Mouse (Mus musculus) testis, postnatal 14 days (tissue): ENCODE results near the gene G0s2.

ENCODE experiments used
- DNase-seq: peaks from one replicate; pipeline ENCODE4 v3.0.0; 2021; ENCODE audit warnings: low spot score

Gene G0s2

DNA sequence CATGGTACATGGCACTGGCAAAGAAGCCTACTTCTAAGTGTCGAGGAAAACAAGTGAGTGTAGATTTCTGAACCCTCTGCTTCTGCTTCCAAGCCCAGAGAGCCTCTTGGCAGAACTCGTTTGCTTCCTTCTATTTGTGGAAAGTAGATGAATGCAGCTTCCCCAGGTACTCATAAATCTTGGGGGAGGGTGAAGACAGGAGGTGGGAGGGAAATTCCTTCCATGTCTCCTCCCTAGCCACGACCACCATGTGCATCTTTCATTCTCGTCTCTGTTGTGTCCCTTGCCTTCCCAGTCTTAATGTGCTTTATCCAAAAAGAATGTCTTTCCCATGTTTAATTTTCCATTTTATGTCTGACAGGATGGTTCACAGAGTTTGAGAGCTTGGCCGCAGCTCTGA, 20.4 kb downstream of the G0s2 start:
- DNase-seq = no peak

DNA sequence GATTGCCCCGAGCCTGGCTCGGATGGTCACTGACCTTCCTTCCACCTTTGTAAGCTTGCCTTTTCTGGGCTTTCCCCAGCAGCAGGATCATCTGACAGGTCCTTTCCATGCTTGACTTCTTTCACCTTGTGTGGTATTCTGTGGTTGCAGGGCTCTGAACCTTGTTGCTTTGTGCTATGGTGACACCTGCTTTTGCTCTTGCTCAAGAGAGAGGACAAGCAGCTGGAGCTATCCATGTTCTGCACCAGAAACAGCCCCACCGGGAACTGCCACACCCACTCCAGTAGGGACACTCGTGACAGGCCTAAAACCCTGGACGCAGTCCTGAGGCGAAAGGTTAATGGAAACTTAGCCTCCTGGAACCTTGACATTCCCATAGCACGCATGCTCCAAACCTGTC, 21.6 kb downstream of the G0s2 start:
- DNase-seq = no peak

DNA sequence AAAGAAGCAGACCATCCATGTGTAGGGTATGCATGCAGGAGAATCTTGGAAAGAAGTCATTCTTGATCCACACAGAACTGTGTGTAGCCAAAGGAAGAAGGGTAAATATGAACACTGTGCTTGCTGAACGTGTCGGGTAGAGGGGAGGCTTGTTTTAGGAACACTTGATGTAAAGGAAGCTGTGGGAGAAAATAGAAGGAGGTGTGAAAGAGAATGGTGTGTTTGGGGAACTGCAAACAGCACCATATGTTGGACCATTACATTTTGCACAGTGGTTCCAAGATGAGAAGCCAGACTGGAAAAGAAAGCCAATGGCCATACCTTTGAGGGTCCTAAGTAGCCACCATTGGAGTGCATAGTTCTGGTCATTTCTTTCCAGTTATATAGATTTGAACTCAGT, 23.0 kb downstream of the G0s2 start:
- DNase-seq = no peak

DNA sequence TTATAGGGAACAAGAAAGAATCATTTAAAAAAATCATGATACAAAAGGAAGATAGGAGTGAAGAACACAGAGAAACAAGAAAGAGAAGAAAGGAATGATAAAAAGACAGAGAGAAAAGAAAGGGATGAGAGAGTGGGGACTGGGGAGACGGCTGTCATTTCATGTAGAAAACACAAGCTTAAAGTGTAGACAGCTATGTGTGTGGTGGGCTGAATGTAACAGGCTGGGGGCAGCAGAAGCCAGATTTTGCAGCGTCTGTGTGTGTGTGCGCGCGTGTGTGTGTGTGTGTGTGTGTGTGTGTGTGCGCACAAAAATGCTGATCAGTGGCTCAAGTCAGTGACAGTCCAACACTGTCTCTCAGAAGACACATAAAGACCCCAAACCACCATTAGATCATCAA, 28.8 kb downstream of the G0s2 start:
- no peak for DNase-seq

DNA sequence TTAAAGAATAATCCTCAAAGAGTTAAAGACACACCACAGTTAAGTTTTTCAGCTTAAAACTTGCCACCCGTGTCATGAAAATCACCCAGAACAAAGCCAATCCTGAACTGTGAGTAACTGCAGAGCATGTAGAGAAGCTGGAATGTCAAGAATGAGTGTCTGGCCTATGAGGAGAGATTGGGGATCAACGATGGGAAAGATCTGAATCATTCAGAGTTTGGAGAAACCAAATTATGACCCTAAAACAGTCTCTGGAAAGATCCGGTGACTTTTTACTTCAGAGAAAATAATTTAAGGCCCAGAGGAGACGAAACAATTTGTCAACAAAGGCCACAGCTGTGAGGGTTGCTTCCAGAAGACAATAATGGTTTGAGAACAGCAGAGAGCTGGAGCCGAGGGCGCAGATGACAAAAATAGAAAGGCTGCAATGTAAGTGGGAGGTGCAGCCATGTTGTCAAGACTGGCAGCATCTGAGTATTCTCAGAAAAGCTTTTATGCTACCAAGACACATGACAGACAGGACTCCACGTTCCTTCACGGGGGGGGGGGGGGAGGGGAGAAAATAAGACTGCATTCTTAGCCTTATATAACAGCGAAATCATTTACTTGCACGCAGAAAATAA, 29.3 kb downstream of the G0s2 start:
- DNase-seq = no peak

DNA sequence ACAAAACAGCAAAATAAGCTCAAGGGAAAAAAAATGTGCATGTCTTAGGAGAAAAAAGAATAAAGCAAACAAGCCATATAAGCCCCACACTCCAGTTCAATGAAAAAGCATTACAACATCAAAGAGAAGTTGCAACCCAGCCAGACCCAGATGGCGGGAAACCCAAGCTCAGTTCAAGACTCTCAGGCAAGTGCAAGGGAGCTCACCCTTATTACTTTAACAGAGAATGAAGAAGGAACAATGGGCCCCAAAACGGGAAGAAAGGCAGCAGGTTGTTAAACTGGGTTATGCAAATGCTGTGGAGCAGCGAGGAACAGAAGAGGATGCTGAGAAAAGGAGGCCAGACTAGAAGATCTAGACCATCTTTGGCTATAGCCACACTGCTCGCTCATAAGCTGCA, 30.2 kb downstream of the G0s2 start:
- DNase-seq = no peak

DNA sequence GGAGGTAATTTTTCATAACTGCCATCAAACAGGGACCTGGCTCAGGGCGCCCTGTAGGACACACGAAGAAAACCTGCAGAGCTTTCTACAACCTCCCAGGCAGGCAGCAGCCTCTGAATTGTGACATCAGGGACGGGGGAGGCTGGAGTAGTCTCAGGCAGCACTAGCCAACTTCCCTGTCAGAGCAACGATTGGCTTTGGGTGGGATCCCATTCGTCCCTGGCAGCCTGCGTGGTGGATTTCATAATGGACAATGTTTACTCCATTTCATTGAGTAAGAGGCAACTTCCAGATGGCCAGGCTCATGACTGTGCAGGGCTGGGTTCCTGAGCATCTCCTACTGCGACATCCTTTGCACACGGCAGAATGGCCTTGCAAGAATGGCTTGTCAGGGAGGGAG, 30.8 kb downstream of the G0s2 start:
- DNase-seq = peak; percentile 35

DNA sequence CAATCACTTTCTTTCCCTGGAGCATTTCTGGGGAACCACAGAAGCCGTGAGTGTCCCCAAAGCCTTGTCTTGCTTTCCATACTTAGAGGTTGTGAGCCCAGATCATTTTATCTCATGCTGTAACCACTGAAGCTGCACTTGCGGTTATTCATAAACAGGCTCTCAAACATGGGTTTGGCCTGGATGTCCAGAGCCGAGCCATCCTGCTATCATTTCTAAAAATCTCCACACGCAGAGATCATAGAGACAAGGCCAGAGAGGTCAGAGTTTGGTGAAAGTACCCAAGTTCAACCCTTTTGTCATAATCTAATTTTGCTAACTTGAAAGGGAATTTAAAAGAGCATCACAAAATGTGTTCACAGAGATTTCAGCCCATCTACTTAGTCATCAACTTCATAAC, 31.6 kb downstream of the G0s2 start:
- DNase-seq = no peak

DNA sequence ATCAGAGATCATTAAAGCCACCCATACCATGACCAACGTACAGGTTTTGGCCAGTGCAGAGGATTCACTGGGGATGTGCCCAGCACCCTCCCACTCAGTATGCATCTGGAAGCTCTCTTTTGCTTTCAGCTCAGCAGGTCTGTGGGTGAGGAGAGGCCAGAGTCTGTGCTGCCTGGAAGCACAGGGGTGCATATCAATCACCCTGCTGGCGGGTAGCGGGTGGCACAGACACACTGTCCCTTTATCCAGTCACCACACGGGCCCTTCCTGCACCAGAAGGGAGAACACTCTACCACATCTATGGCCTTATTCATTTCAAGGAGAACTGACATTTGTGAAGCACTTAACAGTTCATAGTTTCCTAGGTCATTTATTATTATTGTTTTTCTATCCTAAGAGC, 34.6 kb downstream of the G0s2 start:
- DNase-seq = no peak

DNA sequence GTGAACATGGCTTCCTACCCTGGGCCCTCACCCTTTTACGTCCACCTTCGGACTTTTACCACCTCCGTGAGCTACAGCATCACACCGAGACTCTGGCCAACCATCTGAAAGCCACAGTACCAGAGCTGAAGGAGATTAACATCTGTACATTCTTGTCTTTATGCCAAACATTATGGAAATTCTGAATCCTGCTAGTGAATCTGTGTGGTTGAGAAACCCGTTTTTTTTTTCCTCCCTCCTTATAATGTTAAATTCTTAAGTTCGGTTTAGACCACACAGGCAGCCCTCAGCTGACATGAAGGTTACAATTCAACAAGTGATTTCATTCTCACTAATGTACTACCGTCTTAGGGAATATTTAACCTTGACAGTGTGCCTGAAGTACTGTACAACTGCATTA, 38.1 kb downstream of the G0s2 start:
- DNase-seq = no peak

DNA sequence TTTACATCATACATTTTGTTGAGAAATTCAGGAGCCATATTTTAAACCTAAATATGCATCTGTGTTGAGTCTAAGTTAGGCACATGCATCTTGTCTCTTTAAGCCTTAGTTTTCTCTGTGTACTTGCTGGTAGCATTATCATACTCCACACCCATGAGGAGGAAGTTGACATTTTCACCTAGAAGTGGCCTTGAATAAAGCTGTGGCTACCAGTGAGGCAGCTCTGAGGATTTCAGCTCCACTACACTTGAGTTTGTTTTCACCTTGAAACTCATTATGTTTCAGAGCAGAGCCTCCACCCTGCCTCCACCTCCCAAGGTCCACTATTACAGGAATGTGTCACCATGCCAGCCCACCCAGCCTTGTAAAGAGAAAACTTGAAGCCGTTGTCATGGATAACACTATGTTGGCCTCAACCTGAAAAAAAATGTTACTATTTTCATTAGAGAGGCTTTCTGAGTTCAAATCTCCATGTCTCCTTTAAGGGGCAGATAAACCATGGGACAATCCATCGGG, 38.8 kb downstream of the G0s2 start:
- no peak for DNase-seq

DNA sequence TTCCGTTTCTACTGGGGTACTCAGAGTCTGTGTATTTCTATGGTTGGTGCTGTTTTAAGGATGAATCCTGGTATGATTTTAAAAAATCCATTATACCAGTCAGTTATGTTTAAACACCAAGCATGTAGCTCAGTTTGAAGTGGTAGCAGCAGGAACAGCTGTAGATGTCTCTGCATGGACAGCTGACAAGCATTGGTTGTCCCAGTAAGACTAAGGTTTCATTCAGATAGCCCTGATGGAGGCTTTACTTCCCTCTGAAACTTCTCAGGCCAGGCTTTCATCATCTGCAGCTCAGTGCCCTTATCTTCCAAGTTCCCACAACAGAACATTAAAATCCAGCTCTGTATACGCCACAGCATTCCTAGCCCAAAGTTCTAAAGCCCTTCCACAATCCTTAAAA, 40.3 kb downstream of the G0s2 start:
- DNase-seq = no peak

DNA sequence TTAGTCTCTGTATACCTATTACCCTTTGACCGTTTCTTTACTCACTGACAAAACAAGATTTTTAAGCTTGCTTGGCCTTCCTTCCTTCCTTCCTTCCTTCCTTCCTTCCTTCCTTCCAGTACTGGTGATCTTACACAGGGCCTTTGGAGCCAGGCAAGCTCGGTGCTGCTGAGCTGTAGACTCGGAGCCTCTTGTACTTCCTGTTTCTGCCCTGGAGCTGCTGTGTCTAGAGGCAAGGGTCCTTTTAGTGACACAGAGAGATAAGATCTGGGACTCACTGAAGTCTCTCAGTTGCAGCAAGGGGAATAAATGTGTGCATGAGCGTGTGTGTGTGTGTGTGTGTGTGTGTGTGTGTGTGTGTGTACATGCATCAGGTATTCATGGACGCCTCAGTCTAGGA, 42.1 kb downstream of the G0s2 start:
- DNase-seq = no peak

DNA sequence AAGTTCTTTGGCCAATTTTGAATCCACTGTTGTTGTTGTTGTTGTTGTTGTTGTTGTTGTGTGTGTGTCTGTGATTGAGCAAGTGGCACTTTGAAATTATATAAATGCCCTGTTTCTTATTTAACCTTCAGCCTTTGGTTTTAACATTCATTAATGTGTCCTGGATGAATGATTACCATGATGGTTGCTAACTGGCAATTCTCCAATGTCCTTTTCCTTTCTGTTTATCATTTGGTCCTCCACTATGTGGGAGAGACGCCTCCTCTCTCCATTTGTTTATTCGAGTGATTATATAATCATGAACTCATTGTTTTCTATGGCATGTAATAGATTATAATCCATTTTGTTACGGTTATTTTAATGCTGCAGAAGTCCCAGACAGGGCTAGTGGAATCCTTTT, 42.5 kb downstream of the G0s2 start:
- DNase-seq = no peak

DNA sequence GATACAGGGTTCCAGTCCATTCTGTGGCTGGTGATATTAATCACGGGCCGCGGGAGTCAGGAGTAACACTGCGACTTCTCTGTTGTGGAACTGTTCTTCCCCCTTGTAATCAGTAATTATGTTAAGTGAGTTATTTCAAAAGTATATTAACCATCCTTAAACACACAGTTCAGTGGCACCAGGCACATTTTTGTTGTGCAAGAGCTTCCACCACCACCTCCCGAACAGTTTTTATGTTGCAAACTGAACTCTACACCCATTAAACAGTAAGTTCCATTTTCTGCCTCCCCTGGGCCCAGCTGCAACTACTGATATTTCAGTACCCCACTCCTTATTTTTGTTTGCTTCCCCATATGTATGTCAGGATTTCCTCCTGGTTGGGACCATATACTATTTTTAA, 43.4 kb downstream of the G0s2 start:
- no peak for DNase-seq

DNA sequence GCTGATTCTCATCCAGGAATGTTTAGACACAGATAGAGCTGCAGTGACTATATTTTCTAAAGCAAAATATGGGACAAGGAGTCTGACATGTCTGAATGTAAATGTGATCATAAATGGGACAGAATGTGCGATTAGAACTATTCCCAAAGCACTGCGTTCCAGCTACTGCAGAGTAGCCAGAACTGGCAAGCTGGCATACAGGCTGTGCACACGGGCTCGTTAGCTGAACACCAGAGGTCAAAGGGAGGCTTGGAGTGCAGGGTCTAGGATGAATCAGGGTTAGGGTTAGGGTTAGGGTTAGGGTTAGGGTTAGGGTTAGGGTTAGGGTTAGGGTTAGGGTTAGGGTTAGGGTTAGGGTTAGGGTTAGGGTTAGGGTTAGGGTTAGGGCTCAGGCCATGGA, 45.5 kb downstream of the G0s2 start:
- no peak for DNase-seq

DNA sequence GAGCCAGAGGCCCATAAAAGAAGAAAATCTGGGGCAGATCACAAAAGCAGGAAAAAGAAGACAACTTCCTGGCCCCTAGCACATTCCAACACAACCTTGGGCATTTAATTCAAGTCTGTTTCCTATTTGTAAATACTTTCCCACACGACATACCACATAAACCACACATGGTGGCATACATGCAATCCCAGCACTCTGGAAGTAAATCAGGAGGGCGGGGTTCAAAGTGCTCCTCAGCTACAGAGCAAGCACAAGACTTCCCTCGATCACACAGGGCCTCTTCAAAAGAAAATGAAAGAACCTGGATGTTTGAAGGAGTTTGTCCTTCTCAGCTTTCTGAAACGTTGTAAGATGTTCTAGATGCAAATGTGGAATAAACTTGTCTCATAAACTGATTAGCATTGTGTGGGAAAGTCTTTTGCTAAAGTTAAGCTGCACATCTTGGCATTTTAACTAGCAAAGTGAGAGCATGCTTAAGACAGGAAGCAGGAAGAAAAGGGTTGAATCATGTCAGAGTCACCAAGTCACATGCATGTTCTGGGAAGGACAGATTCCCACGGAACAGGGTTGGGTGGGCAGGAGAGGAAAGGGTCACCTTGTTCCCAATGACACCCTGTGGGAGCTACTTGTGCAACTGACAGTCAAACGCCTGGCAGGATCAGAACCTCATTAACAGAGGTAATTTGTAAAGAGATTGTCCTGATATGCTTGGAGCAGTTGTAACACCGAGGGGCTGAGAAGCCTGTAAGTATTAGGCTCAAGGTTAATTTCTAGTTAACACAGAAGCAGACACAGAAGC, 46.1 kb downstream of the G0s2 start:
- DNase-seq = no peak

DNA sequence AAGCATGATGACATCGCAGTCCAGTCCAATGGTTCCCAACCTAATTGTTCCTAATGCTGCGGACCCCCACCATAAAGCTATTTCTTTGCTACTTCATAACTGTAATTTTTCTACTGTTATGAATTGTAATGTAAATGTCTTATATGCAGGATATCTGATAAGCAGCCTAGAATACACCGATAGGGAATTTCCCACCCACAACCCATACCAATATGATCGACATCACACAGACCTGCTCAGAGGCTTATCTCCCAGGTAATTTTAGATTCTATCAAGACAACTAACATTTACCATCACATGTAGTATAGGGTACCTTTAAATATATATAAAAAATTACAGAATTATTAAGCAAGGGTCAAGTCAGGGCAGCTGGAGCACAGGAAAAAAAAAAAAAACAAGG, 46.9 kb downstream of the G0s2 start:
- DNase-seq = no peak

DNA sequence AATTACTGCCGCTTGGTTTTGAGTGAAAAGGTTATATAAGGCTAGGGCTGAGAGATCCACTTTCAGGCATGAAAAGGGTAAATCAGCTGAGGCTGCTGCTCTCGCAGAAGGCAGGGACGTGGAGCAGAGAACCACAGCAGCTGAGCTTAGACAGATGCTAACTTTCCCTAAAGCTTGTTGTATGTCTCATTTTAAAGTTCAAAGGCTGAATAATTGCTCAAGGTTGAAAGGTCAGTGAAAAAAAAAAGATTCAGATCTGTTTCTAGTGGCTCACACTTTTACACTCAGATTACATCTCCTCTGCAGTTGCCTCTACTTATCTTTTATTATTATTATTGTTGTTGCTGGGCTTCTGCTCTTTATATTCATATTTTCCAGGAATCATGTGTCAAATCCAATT, 47.5 kb downstream of the G0s2 start:
- no peak for DNase-seq
